Mouse (Mus musculus): ENCODE measurements around the gene P4htm.

DNA sequence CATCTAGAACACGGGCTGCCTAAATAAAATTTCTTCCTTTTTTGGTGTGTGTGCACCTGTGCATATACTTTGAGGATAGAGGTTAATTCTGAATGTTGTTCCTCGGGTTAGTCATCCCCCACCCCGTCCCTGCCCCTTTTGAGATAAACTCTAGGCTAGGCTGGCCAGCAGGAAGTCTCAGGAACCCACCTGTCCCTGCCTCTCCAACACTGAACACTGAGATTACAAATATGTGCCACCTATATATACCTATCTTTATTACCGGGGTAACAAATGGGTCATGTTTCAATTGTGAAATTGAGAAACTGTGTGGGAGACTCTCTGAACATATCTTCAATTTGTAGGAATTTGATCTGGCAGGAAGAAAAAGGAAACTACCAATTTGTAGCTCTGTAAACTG lies 11.4 kb upstream of the P4htm start:
- TF ChIP-seq CTCF (IDR thresholded peaks at IDR 0.05; ENCODE audit: low read depth) (no peak), EP300 (IDR thresholded peaks at IDR 0.05; ENCODE audit: low read depth) (no peak)
